Comparison of ENCODE assay signal across 13 mouse cellular contexts in the genomic region with DNA sequence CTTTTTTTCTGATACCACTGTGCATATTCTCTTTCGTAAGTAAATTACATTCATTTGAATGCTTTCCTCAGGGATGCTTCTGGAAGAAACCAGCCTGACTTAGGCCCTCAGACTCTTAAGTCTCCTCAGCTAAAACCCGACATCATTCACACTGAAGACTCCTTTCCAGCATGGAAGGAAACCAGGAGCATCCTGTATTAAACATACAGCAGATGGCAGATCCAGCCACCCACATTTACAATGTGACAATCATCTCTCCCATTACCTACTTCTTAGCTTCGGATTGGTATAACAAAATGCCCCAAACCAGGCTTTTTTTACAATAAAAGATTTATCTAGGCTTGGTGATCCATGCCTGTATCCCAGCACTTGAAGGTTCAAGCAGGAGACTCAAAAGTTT.
"Had no signal": no experiment of that assay in that cellular context is flagged by ENCODE, and none has a peak within 500 bp of the region (broad histone marks: within the 10 kb centered on the region; RNA-seq: fewer than 3 reads in every experiment).

No protein-coding gene starts in this region.

- H3K27me3 ChIP-seq: liver, embryonic 15.5 days; midbrain, embryonic 13.5 days had no signal

- ATAC-seq: lung, postnatal 0 days; midbrain, embryonic 13.5 days had no signal

- H3K4me2 ChIP-seq: liver, embryonic 11.5 days; liver, embryonic 15.5 days; midbrain, embryonic 13.5 days had no signal

- H3K4me3 ChIP-seq: limb, embryonic 10.5 days; liver, embryonic 15.5 days; midbrain, embryonic 13.5 days had no signal

- H3K9me3 ChIP-seq: limb, embryonic 10.5 days; liver, embryonic 15.5 days; midbrain, embryonic 13.5 days had no signal

- H3K27ac ChIP-seq: limb, embryonic 10.5 days; liver, embryonic 15.5 days; midbrain, embryonic 13.5 days; stomach, postnatal 0 days had no signal

- H3K4me1 ChIP-seq: limb, embryonic 10.5 days; liver, embryonic 15.5 days had no signal

- DNase-seq: kidney, adult 18-20 months; kidney, postnatal 10 days; kidney, postnatal 4 days; lung, adult 2 months; lung, postnatal 36 days; thymus, adult 18-20 months; thymus, postnatal 14 days had no signal

- H3K36me3 ChIP-seq: limb, embryonic 10.5 days; liver, embryonic 15.5 days; midbrain, embryonic 13.5 days had no signal

- H3K9ac ChIP-seq: liver, embryonic 15.5 days; midbrain, embryonic 13.5 days had no signal
